Mouse (Mus musculus) cerebral cortex, adult 2 months (tissue): ENCODE data around the gene Wnt5b.

ENCODE experiments used
- WGBS: fragments of 180-500 bp; shearing (Covaris S2); methylation state at CpG from one replicate; pipeline ENCODE4 v1.1.7; 2018; 5-methylcytosine and 5-hydroxymethylcytosine counted together

Gene Wnt5b

DNA sequence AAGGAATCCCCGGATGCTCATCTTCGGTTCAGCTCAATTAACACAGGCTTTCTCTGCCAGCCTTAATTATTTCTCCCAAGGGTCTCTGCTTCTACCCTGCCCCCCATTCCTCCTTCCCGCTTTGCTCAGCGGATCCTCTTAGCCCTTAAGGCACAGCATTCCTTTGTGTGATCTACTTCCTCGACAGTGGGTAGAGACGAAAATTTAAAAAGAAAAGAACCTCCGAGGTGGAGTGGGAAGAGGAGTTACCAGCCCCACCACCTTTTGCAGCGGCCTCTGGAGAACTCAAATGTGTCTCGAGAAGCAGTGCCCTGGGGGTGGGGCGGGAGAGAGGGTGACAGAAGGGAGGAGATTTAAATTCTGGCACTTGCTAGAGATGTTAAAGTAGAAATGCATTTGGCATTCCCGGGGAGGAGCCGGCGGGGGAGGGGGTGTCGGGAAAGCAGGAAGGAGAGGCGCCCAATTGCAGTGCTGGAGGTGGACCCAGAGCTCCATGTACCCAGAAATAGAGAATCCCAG is 92.1 kb downstream of the Wnt5b start:
- WGBS, result 2% methylated on average over 15 of the region's 15 CpGs

DNA sequence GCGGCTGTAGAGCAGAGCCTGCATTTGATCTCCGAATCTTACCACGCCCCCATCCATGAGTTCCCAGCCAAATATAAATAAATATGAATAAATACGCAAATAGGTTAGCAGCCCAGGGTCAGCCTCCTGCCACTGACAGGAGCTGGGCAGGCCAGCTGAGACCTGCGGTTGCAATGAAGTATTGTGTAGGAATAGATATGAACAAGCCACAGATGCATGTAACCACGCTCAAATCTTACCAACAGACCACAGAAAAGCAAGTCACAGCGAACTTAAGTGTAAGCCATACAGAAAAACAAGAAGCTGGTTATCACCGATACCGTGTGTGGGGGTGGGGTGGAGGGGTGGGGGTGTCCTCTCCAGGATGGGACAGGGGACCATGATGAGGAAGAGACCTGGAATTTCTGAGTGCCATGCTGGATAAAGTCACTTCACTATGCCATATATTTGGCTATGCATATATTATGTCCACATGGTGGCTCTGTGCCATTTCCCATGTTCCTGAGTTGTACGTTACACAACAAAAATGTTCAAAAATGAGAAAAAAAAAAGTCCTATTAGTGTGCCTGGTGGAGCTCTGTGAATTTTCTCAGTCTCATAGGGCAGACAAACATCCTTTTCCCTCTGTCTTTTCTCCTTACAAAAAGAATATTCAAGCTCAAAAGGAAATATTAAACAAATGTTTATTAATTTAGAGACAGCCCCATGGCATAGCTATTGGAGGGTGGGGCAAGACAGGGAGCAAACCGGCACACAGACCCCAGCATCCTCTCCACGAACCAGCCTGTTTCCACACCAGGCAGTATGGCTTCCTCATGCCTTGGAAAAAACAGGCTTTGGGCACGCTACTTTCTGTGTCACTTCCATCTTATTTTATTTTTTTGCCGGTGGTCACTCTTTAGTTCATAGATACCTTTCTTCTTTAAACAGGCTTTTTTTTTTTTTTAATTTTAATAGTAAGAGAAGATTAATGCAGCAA is 92.9 kb downstream of the Wnt5b start:
- 39% methylated on average over 14 of the region's 14 CpGs for WGBS

DNA sequence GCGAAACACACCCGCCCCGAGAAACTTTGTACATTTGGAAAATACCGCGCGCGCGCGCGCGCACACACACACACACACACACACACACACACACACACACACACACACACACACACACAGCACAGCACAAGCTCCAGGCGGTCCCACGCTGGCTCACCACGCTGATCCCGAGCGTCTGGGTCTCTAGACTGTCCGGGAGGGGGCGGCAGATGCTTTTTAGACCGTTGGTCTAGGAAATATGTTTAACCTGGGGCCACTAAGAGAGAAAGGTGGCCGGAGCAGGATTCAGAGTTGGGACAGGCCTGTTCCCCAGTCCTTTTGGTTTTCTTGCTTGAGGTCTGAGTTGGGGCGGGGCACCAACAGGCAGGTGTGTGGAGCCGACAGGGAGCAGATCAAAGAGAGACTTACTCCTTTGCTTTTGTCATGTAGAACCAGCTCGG is 95.1 kb downstream of the Wnt5b start:
- 11% methylated on average over 23 of the region's 23 CpGs for WGBS

DNA sequence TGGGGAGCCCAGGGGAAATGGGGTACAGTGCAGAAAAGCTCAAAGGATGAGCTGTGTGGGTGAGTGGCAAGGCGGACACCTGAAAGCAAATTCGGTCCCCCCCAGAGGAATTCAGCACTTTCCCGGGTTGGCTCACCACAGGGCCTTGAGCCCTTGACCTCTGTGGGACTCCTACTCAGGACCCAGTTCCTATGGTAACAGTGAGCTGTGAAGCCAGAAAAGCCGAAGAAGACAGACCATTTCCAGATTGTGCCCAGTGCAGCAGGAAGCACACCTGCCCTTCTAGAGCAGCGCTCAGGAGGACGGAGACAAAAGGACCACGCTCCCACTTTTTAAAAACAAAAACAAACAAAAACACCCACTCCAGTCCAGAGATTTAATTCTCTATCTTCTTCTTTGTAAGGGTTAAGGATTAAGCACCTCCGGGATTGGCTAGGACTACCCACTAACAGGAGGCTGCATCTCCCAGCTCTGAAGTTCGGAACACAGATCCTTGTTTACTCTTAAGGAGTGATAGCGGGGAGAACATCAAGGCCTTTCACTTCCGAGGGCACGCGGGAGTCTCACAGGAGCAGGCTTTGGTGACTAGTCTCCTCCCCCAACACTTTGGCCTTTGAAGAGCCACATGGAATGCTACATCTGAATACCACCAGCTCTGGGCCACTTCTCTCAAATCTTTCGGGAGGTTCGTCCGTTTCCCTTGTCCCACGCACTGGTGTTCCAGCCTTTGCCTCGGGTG is 95.7 kb downstream of the Wnt5b start:
- 28% methylated on average over 18 of the region's 18 CpGs for WGBS

DNA sequence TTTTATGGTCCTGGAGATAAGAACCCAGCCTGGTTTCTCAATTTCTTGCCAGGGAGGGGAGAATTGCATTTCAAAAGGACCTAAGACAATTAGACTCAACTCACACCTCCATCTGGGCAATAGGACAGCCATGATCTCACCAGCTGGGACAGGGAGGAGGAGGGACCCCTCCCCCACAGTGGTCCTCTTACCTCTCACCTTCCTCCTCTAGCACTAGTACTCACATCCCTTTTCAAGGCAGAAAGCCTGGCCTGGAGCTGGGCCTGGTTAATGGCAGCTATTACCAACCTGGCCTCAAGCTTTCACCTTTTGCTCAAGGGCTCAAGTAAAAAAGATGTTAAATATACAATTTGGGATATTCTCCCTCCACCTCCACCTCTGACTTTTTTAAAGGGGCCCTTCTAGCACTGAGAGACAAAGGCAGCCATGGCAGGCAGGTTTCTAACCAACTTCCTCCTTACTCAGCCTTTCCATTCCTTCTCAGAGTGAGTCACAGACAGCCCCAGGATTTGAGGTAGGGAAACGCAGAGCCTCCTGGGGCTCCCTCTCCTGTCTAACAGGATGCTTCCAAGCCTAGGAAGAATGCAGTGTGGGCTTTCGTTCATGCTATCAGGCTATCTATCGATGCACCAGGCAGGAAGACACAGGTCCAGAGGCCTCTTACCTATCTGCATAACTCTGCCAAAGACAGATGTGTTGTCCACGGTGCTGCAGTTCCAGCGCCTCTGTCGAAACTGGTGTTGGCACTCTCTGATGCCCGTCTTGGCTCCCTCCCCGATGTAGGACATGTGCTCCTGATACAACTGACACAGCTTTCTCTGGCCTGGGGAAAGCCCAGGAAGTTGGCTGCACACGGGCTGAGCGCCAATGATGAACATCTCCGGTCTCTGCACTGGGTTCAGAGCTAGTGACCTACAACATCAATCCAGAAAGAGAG is 98.2 kb downstream of the Wnt5b start:
- 78% methylated on average over 11 of the region's 11 CpGs for WGBS

DNA sequence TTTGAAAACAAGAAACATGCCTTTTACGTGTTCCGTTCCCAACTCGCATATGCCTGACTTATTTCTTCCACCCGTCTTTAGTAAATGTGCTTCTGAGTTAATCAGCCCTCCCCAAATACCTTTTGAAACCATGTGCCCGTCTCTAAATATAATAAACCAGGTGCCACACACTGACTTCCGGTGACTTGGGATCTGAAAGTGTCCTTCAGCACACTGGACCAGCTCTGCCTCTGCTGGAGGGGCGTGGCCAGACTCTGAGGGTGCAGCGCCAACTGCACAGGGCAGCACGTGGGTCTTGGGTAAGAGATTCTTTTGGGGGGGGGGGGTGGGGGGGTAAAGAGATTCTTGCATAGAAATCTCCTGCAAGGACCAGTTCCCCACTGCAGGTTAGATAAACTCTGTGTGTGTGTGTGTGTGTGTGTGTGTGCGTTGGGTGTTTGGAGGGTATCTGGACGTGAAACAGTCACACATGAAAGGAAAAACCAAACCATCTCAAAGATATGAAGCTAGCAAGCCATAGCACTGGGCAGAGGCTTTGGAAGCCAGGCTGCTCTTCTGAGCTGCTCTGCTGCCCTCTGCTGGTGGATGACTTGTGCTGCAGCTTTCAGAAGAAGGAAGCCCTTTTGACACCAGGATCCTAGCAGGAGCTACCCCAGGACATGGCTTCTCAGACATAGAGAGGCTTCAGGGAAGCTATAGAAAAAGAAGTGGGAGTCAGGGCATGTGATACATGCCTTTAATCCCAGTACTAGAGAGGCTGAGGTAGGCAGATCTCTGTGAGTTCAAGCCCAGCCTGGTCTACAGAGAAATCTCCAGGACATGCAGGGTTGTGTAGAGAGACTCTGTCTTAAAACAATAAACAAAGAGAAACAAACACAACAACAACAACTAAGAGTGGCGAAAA is 100.2 kb downstream of the Wnt5b start:
- 20% methylated on average over 12 of the region's 12 CpGs for WGBS

DNA sequence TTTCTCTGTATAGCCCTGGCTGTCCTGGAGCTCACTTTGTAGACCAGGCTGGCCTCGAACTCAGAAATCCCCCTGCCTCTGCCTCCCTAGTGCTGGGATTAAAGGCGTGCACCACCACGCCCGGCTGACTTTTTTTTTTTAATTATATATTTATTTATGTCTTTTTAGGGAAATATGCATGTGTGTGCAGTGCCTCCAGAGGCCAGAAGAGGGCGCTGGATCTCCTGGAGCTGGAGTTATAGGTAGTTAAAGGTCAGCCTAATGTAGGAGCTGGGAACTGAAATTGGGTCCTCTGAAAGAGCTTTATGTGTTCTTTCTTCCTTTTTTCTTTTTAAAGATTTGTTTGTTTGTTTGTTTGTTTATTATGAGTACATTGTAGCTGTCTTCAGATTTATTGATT is 101.4 kb downstream of the Wnt5b start:
- WGBS, result 83% methylated on average over 5 of the region's 5 CpGs

DNA sequence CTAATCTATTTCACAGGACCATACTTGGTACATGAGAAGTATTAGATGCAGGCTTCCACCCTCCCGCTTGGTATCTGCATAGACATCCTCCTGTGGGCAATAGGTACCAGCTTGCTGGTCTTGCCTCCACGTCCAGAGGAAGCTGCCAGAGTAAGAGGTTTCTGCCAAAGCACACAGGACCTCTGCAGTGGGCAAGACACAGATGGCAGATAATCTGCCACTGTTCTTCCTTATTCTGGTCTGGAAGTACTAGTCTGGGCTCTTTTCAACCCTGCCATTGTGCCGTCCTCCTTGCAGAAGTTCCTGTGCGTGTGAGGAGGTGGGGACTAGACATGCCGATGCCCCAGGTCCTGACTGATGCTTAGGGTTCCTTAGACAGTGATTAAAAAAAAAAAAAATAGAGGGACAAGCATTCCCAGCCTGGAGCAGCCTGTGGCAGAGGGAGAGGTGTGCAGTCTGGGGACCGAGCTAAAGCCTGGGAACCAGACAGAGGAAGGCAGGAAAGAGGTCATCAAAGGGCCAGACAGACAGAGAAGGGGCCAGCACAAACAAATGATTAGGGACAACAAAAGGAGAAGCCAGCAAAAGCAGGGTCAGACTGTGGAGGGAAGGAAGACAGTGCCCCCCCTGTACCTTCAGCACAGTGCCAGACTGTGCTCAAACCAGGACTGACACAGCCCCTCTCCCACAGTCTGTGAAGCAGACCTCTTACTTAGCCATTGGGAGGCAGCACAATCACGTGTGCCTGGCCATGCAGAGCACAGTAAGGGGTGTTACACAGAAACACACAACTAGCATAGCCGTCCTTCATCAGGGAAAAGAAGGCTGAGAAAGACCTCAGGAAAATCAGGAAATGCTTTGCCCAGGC is 106.0 kb downstream of the Wnt5b start:
- 66% methylated on average over 8 of the region's 8 CpGs for WGBS

DNA sequence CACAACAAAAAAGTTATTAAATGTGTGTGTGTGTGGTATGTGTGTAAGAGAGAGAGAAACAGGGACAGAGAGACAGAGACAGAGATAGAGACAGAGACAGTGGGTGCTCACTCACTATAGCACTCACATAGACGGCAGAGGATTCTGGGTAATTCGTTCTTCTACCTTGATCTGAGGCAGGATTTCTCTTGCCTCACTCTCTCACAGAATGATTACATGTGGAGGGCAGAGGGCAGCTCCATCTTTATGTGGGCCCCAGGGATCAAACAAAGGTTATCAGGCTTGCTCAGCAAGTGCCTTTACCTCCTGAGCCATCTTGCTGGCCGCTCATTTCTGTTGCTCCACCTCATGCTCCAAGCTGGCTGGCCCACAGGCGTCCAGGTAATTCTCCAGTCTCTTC is 109.8 kb downstream of the Wnt5b start:
- WGBS, result 95% methylated on average over 4 of the region's 4 CpGs

DNA sequence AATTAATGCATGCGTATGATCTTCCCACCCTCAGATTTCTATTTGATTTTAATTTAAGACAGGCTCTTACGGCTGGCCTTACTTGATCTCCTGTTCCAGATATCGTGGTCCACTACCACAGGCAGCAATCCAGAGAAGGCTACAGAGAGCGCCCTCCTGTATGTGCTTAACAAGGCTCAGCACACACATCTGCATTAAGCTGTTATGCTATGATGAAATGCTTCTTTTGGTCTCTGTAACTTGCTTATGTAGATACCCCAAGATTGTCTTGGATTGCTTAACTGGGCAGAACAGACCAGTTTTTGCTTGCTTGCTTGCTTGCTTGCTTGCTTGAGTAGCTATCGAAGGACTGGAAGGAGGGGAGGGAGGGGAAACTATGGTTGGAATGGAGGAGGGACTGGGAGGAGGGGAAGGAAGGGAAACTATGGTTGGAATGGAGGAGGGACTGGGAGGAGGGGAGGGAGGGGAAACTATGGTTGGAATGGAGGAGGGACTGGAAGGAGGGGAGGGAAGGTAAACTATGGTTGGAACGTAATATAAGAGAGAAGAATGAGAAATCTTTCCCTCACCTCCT is 112.3 kb downstream of the Wnt5b start:
- 91% methylated on average over 6 of the region's 6 CpGs for WGBS

DNA sequence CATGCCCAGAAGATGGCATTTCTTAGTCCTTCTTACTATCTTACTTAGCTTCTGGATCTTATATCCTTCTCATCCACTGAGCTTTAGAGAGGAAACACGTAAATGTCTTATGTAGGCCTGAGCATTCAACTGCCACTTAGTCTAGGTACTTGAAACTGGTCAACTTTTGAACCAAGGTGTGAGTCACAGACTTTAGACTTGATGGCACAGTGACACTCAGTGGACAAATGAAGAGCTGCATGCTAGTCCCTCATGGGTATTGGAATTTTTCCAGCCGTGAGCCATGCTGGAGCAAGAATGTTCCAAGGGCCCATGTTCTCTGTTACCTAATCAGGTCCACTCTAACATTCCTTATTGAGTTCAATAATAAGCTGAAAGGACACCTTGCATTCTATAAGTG is 113.6 kb downstream of the Wnt5b start:
- WGBS, result 57% methylated on average over 2 of the region's 2 CpGs

DNA sequence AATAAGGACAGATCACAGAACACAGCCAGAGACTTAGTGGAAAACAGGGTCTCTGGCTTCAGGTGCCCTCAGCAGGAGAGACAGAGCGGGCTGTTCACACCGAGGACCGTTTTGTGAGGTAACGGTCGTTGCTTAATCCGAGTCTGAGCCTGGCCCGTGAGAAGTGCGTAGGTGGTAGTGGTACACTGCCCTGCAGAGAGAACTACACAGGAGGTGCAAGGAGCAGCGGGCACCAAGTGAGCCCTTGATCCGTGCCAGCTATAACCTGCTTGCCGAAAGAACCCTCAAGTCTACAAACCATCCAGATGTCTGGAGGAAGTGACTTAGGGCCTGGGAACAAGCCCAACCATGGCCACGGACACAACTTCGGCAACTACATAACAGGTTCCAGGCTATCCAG is 114.8 kb downstream of the Wnt5b start:
- 97% methylated on average over 13 of the region's 13 CpGs for WGBS

DNA sequence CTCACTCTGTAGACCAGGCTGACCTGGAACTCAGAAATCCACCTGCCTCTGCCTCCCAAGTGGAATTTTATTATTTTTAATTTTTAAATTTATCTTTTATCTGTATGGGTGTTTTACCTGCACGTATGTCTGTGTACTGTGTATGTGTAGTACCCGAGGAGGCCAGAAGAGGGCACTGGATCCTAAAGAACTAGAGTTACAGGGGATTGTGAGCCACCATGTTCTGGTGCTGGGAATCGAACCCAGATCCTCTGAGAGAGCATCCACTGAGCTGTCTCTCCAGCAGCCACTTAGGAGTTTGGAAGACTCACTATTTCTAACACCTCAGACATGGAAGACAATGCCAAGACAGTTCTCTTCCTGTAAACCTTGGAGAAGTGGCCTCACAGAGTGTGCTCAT is 115.5 kb downstream of the Wnt5b start:
- 89% methylated on average over 3 of the region's 3 CpGs for WGBS

DNA sequence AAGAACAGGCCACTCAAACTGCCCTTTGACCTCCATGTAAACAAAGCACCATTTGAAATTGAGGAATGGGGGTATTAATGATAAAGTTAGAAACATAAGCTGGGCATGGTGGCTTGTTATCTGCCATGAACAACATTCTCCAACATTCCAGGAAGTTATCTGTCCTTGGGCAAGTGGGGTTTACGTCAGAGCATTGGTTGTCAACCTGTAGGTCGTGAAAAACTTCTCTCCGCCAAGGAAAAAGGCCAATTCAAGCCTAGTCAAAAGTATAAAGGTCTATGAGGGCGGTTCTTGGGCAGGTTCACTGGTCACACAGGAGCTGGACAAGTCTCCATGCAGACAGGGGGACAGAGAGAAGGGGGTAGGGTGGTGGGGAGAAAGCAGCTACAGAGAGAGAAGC is 123.1 kb downstream of the Wnt5b start:
- 99% methylated on average over 4 of the region's 4 CpGs for WGBS

DNA sequence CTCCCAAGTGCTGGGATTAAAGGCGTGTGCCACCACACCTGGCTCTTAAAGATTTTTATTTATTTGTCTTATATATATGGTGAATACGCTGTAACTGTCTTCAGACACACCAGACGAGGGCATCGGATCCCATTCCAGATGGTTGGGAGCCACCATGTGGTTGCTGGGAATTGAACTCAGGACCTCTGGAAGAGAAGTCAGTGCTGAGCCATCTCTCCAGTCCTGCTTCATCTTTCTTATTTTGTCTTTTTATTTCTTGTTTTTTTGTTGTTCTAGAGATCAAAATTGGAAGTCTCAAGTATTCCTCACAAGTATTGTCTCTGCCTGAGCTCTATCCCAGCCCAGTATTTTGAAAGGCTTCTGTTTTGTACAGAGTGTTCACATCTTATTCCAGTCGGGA is 123.8 kb downstream of the Wnt5b start:
- 96% methylated on average over 5 of the region's 5 CpGs for WGBS

DNA sequence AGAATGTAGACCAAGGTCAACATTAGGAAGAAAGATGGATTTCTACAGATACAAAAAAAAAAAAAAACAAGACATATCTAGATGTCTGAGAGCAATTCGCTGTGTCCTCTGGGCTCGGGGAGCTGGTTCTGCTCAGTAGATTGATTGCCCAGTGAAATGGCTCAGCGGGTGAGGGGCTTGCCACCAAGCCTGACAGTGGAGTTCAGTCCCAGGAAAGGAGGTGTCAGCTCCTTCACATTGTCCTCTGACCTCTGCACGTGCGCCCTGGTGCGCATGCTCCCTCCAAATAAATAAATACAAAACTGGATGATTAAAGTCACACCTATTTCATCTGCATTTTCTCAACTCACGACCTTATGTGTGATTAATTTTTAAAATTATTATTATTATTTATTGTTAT is 124.7 kb downstream of the Wnt5b start:
- 58% methylated on average over 7 of the region's 7 CpGs for WGBS

DNA sequence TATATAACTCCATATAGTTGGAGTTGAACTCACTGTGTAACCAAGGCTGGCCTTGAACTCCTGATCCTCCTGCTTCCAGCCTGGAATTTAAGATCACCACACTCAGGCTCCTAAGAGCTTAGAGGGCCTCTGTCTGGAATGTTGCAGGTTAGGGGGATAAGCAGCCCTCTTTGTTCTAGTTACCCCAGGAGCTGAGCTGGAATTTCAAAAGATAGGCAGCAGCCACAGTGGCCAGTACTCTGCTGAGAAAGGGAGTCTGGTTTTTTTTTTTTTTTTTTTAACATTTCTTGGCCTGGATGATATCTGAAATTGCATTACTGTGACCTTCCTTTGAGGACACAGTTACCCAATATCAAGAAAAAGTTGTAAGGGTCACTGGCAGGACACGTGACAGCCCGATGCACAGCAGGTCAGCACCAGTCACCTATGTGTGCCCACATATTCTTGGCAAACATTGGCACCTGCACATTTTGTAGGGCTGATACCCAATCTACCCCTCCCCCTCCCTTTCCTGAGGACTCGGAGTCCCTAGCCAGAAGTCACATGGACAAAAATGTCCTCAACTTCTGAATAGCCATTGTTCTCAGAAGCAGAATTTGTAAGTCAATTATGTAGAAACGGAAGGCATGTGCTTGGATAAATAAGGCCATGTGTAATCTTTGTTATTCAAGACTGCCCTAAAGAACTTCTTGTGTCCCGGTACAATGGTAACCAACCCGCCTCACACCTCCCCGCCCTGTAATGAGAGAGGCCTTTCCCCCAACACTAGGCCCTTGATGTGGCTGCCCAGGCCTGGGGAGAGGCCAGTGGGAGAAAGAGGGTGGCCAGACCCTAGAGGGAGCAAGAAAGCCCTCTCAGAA is 125.5 kb downstream of the Wnt5b start:
- WGBS, result 56% methylated on average over 7 of the region's 7 CpGs

DNA sequence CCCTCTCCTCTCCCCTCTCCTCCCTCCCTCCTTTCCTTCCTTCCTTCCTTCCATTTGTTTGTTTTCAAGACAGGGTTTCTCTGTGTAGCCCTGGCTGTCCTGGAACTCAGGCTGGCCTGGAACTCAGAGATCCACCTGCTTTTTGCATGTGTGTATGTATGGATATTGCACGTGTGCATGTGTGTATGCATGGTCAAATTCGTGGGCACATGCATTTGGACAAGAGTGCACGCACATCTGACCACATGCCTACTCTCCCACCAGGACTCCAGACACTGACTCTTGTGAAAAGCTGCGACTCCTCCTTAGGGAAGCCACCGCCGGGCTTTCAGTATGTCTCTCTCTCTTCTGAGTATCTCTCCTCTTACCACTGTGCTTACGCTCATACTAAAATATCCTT is 126.3 kb downstream of the Wnt5b start:
- WGBS, result 78% methylated on average over 7 of the region's 7 CpGs
